Mouse (Mus musculus): Measurements from ENCODE around the gene Cldn20.
A peak's percentile ranks its signal among the peaks of the same experiment; 100 is the strongest.

Gene Cldn20

DNA sequence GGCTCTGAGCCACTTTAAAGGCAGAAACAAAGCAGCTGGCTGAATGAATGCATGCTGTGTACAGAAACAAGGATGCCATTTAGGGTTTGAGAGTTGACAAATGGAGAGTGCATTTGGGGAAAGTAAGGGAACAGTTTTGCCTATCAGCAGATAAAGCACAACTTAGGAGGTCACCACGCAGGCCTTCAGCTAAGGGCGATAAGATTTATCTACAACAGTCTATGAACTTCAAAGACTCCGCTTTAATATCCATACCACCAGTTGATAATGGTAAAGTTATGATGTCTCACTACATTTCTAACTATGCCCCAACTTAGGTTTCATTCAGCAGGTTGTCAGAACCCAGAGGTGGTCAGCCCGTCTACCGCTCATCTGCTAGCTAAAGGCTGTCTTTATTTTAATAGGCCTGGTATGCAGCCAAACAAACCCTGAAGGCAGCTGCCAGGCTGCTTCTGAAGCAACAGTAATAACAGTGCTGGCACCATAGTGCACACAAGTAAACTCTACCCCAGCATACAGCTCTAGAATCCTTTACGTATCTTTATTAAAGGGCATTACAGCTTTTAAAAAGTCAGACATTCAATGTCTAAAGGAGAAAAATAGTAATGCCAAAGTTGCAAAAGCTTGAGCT is 4.4 kb upstream of the Cldn20 start:
- no peak for DNase-seq (ENCODE audit: low spot score in 2 of 2)

DNA sequence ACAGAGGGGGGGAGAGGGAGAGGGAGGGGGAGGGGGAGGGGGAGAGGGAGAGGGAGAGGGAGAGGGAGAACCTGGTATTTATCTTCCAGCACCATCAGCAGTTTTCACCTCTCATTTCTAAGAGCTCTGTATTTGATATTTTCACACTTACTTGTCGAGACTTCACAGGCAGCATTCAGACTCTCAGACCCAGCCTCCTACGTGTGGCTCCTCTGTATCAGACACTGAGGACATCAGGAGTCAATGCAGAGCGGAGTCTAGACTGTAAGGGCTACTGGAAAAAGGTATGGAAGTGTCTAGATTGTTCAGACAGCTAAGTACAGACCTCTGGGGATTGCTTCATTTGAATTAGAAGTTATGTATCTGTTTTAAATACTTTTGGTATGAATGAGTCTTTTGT is 2.8 kb upstream of the Cldn20 start:
- no peak for DNase-seq (ENCODE audit: low spot score in 2 of 2)

- DNase-seq (ENCODE audit: low spot score in 2 of 2) = no peak
Measured at GRCm38 (mm10) chr17:3530549-3530948, 1.8 kb upstream of the Cldn20 start.

DNA sequence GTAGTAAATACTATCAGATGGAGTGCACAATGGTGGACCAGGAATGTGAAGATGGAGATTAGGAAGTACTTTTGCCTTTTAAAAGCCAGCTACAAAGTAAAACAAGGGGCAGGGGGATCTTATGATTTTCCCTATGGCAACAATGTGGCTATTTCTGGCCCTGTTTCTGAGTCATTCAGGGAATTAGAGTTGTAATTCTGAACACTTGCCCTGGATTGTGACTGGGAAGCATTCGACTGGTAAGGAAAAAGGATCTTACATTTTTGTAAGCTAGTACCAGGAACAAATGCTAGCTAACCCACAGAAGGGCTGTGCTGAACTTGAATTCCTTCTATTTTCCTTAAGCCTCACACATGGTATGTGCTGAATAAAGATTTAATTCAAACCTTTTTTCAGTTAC is 713 bp upstream of the Cldn20 start:
- no peak for DNase-seq (ENCODE audit: low spot score in 2 of 2)

- DNase-seq (ENCODE audit: low spot score in 2 of 2) = no peak
Measured at GRCm38 (mm10) chr17:3533425-3533824, 1.1 kb downstream of the Cldn20 start.

DNA sequence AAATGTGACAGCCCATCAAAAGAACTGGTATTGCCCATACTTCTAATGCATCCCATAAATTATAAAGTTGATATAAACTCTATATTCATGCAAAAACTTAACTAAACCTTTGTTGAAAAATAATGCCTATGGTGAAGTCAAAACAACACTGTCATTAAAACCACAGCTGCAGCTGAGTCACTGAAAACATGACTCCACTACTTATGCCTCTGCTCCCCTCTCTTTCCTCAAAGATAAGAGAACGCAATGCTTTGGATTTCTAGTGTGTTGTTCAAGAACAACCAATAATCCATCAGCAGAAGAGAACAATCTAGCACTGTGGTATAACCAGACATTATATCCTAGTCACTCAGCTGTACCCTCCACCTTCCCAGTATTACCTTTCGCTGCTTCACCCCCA is 8.0 kb downstream of the Cldn20 start:
- DNase-seq (ENCODE audit: low spot score in 2 of 2) = no peak

DNA sequence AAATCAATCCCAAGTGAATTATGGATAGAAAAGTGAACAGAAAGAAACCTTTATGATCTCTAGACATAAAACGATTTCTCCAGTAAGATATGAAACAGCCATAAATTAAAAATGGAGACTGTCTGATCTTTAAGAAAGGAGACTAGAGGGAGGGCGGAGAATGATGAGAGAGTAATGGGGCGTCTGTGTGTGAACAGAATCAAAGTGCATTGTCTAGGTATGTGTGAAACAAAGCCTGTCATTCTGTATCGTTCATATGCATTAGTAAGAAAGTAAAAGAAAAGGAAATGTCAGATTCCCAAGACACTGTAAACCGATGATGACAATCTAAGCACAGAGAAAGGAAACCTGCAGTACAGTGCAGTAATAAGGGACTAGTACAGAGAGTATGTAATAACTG is 8.7 kb downstream of the Cldn20 start:
- no peak for DNase-seq (ENCODE audit: low spot score in 2 of 2)

GRCm38 (mm10) chr17:3547725-3548124 is 15.4 kb downstream of the Cldn20 start:
- DNase-seq (ENCODE audit: low spot score in 2 of 2) = no peak

DNA sequence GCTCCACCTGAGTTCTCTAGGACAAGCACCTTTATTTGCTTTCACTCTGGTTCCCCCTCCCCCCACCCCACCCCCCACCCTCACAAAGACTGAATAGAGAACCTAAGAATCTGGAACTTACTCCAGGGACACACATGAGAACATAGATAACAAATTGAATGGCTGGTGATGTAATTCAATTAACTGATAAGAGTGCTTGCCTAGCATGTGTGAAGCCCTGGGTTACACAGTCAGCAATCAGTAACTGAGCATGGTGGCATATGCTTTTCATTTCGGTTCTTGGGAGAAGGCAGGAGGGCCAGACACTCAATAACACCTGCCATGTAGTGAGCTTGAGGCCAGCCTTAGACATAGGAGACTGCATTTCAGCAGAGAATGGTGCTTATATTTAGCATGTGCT is 23.9 kb downstream of the Cldn20 start:
- no peak for DNase-seq (ENCODE audit: low spot score in 2 of 2)

- peak; percentile 89 to 94 for DNase-seq (ENCODE audit: low spot score in 2 of 2)
Measured at GRCm38 (mm10) chr17:3557331-3558311, 25.3 kb downstream of the Cldn20 start, which contains the start of gene Tfb1m. Gene Tfb1m, minus strand, starts transcription at chr17:3557781.

DNA sequence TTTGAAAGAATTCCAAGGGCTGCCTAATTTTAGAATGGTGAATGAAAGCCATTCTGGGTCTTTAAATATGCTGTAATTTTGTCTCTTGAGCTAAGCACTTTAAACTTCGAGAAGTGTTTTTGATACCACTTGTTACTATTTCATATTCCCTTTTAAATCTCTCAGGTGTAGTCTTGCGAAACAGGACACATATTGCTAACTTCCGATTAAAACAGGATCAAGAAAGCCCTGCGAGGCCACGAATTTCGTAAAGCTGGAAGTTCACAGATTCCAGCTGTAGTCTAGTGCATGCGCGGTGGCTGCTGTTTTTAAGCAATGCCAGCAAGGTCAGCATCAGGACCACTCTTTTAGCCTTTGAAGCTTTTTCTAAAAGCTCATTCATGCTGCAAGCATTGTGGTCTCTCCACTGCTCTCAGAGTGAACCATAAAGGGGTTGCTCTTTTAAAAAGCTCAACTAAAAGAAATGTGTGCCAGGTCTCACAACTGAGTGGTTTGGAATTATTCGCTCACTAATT is 26.1 kb downstream of the Cldn20 start:
- no peak for DNase-seq (ENCODE audit: low spot score in 2 of 2)

GRCm38 (mm10) chr17:3560534-3560933 is 28.2 kb downstream of the Cldn20 start:
- no peak for DNase-seq (ENCODE audit: low spot score in 2 of 2)

GRCm38 (mm10) chr17:3562405-3562804 is 30.1 kb downstream of the Cldn20 start:
- peak in 1 of 2 experiments; percentile 7 for DNase-seq (ENCODE audit: low spot score in 2 of 2)

DNA sequence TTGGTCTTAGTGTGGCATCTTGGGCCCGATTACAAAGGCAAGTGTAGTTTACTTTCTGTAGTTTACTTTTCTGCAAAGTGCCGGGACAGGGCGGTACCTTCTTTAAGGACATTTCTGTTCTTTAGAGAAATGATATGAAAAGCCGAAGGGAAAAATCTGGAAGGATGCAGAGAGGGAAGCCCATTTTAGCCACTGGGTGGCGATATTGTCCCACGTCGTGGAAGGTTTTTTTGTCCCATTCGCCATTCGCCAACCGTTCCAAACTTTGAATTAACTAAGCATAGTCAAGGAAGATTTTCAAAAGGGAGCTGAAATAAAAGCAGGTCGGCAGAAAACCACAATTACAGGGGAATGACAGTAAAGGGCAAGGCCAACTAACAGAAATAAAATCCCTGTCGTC is 38.5 kb downstream of the Cldn20 start:
- peak in 1 of 2 experiments; percentile 19 for DNase-seq (ENCODE audit: low spot score in 2 of 2)

Measured in spleen, postnatal 14 days (tissue).